Mouse (Mus musculus) CH12.LX (cell line): ENCODE results near the gene Ccdc188. TPM values are rescaled to one million over a fixed set of nuclear protein-coding genes. Genes with fewer than 3 reads are reported as not detected.

ENCODE experiments used
- DNase-seq: peaks from one replicate; pipeline ENCODE4 v3.0.0-alpha.2; 2013; ENCODE audit errors: extremely low read depth
- H3K27ac ChIP-seq: 2 replicates; pipeline ENCODE4 v1.5.1; 2012; ENCODE audit warnings: low read depth, mild to moderate bottlenecking, control low read depth, moderate library complexity; ENCODE audit not compliant: insufficient read depth
- H3K27me3 ChIP-seq: replicated peaks from 2 replicates; pipeline ENCODE3; 2012; ENCODE audit warnings: inconsistent platforms
- H3K36me3 ChIP-seq, 2 experiments: replicated peaks in 1 of 2; 2 replicates each; pipeline versions ENCODE3 to v1.6.1; 2012; ENCODE audit warnings: inconsistent platforms in 1 of 2, low read length in 1 of 2, mild to moderate bottlenecking in 1 of 2, mixed read lengths in 1 of 2, moderate library complexity in 1 of 2; ENCODE audit not compliant: control insufficient read depth in 1 of 2, insufficient read depth in 1 of 2
- H3K4me1 ChIP-seq, 2 experiments: 2 replicates each; pipeline ENCODE4 v1.6.1; 2012; ENCODE audit warnings: inconsistent platforms in 1 of 2, moderate library complexity in 1 of 2; ENCODE audit not compliant: insufficient read depth in 2 of 2, control insufficient read depth in 1 of 2
- H3K4me2 ChIP-seq: 2 replicates; pipeline ENCODE4 v1.6.1; 2012; ENCODE audit warnings: low read depth, mild to moderate bottlenecking, control low read depth; ENCODE audit not compliant: poor library complexity, insufficient read depth, severe bottlenecking
- H3K4me3 ChIP-seq, 3 experiments: fragments of 150-350 bp in 1 of 3; sonication (generic) in 1 of 3; replicated peaks in 1 of 3; 2 replicates each; pipeline versions ENCODE3 to v1.5.1; 2011 to 2012; ENCODE audit warnings: low read depth in 2 of 3, low read length in 2 of 3, mild to moderate bottlenecking in 2 of 3, moderate library complexity in 2 of 3, control low read depth in 1 of 3, improper control_type of control experiment in 1 of 3, inconsistent platforms in 1 of 3, mixed read lengths in 1 of 3; ENCODE audit not compliant: poor library complexity in 1 of 3
- H3K79me2 ChIP-seq: replicated peaks from 2 replicates; pipeline ENCODE4 v1.6.1; 2012; ENCODE audit warnings: mild to moderate bottlenecking, moderate library complexity; ENCODE audit not compliant: control insufficient read depth, poor library complexity, insufficient read depth, severe bottlenecking; ENCODE audit errors: extremely low read depth
- H3K9ac ChIP-seq: 2 replicates; pipeline ENCODE4 v1.6.1; 2012; ENCODE audit warnings: low read depth, mild to moderate bottlenecking, control low read depth, moderate library complexity; ENCODE audit not compliant: insufficient read depth
- H3K9me3 ChIP-seq: replicated peaks from 2 replicates; pipeline ENCODE3; 2012; ENCODE audit warnings: low read length, inconsistent platforms, mixed read lengths
- BHLHE40 ChIP-seq: IDR thresholded peaks from 2 replicates; pipeline ENCODE4 v1.6.1; 2011; ENCODE audit warnings: mild to moderate bottlenecking, low read depth, low read length, improper control_type of control experiment
- CHD1 ChIP-seq: IDR thresholded peaks from 2 replicates; pipeline ENCODE4 v1.6.1; 2012; ENCODE audit warnings: low read depth, low read length, improper control_type of control experiment, inconsistent platforms
- CHD2 ChIP-seq: IDR thresholded peaks from 2 replicates; pipeline ENCODE4 v1.6.1; 2011; ENCODE audit warnings: low read length, improper control_type of control experiment
- CTCF ChIP-seq, 2 experiments: IDR thresholded peaks in 1 of 2; conservative IDR thresholded peaks in 1 of 2; 2 replicates each; pipeline ENCODE4 v1.5.1; 2011 to 2012; ENCODE audit warnings: low read depth in 2 of 2, low read length in 2 of 2, improper control_type of control experiment in 1 of 2, inconsistent platforms in 1 of 2, mild to moderate bottlenecking in 1 of 2, moderate library complexity in 1 of 2
- ELF1 ChIP-seq: IDR thresholded peaks from 2 replicates; pipeline ENCODE4 v1.6.1; 2014; ENCODE audit warnings: low read depth, mild to moderate bottlenecking, inconsistent platforms, low read length, improper control_type of control experiment
- ETS1 ChIP-seq: conservative IDR thresholded peaks from 2 replicates; pipeline ENCODE4 v1.6.1; 2012; ENCODE audit warnings: low read depth, mild to moderate bottlenecking, inconsistent platforms, low read length, improper control_type of control experiment, moderate library complexity
- GABPA ChIP-seq: IDR thresholded peaks from 2 replicates; pipeline ENCODE4 v1.6.1; 2012; ENCODE audit warnings: low read depth, low read length, improper control_type of control experiment, inconsistent platforms; ENCODE audit not compliant: insufficient replicate concordance
- IRF4 ChIP-seq: IDR thresholded peaks from 2 replicates; pipeline ENCODE4 v1.6.1; 2014; ENCODE audit warnings: low read depth, mild to moderate bottlenecking, inconsistent platforms, low read length, improper control_type of control experiment
- KAT2A ChIP-seq: IDR thresholded peaks from 2 replicates; pipeline ENCODE4 v1.6.1; 2012; ENCODE audit warnings: low read length, improper control_type of control experiment, inconsistent platforms; ENCODE audit not compliant: insufficient replicate concordance
- MAX ChIP-seq: IDR thresholded peaks from 2 replicates; pipeline ENCODE4 v1.6.1; 2011; ENCODE audit warnings: low read length, improper control_type of control experiment
- MAZ ChIP-seq: IDR thresholded peaks from 2 replicates; pipeline ENCODE4 v1.6.1; 2012; ENCODE audit warnings: low read depth, mild to moderate bottlenecking, inconsistent platforms, low read length, improper control_type of control experiment, moderate library complexity
- POLR2AphosphoS2 ChIP-seq: IDR thresholded peaks from 2 replicates; pipeline ENCODE4 v1.6.1; 2011; ENCODE audit warnings: low read depth, low read length, improper control_type of control experiment
- RAD21 ChIP-seq: IDR thresholded peaks from 2 replicates; pipeline ENCODE4 v1.6.1; 2011; ENCODE audit warnings: low read depth, mild to moderate bottlenecking, low read length, improper control_type of control experiment, moderate library complexity
- SIN3A ChIP-seq: IDR thresholded peaks from 2 replicates; pipeline ENCODE4 v1.6.1; 2012; ENCODE audit warnings: low read length, improper control_type of control experiment, inconsistent platforms
- UBTF ChIP-seq: IDR thresholded peaks from 2 replicates; pipeline ENCODE4 v1.6.1; 2012; ENCODE audit warnings: low read depth, mild to moderate bottlenecking, inconsistent platforms, low read length, improper control_type of control experiment, moderate library complexity
- USF2 ChIP-seq: conservative IDR thresholded peaks from 2 replicates; pipeline ENCODE4 v1.6.1; 2011; ENCODE audit warnings: low read depth, low read length, improper control_type of control experiment
- ZKSCAN1 ChIP-seq: IDR thresholded peaks from 2 replicates; pipeline ENCODE4 v1.6.1; 2012; ENCODE audit warnings: low read depth, inconsistent platforms, low read length, improper control_type of control experiment, borderline replicate concordance
- ZMIZ1 ChIP-seq: IDR thresholded peaks from 2 replicates; pipeline ENCODE4 v1.6.1; 2012; ENCODE audit warnings: low read depth, mild to moderate bottlenecking, inconsistent platforms, low read length, improper control_type of control experiment
- dilution Hi-C: fragments of 300-500 bp; cut with MboI; formaldehyde crosslinking; loops from 2 replicates; pipeline ENCODE4 v1.14.3; 2020; ENCODE audit warnings: low sequenced_read_pairs; ENCODE audit not compliant: extremely low pct_unique_long_range_greater_than_20kb, extremely low pct_ligation_motif_present
- in situ Hi-C: fragments of 300-500 bp; cut with MboI; formaldehyde crosslinking; loops from 3 replicates; pipeline ENCODE4 v1.14.3; 2019; ENCODE audit warnings: low sequenced_read_pairs, low pct_ligation_motif_present, low pct_unique_long_range_greater_than_20kb, mixed read lengths
- polyA plus RNA-seq: library from polyadenylated mRNA; unstranded; fragments of >175 nt; gene quantifications from 2 replicates; pipeline ENCODE4 v1.2.1, GENCODE M21; 2012; ENCODE audit warnings: low read depth; ENCODE audit not compliant: insufficient read length
- total RNA-seq, 2 experiments: library from RNA; depleted of rRNA; stranded (reverse); fragments of 300-350 nt in 1 of 2; fragments of >200 nt in 1 of 2; gene quantifications; 2 replicates each; pipeline ENCODE4 v1.2.3; 2012 to 2014

The Ccdc188 gene
- total and polyA plus RNA-seq, 3 experiments, result 0.30 TPM; not detected in 2

GRCm38 (mm10) chr16:18229622-18230021, 11.9 kb downstream of the Ccdc188 start:
- in situ Hi-C loops (no loop called here), dilution Hi-C loops (no loop called here)
- no peak overlapping the region for H3K27ac ChIP-seq
- no peak for DNase-seq
- peaks cover 42 to 63% of the 10 kb centered on the region in 2 experiments for H3K36me3 ChIP-seq
- TF ChIP-seq UBTF, result no peak
- no peak for TF ChIP-seq RAD21
- TF ChIP-seq MAX, result no peak
- no peak overlapping the region for H3K9ac ChIP-seq
- H3K4me3 ChIP-seq, result no peak overlapping the region
- no peaks in the 10 kb centered on the region for H3K9me3 ChIP-seq
- H3K79me2 ChIP-seq, result no peaks in the 10 kb centered on the region
- peaks cover 26 to 60% of the 10 kb centered on the region in 2 experiments for H3K4me1 ChIP-seq
- no peaks in the 10 kb centered on the region for H3K27me3 ChIP-seq
- no peak overlapping the region for H3K4me2 ChIP-seq

- no peaks in the 10 kb centered on the region for H3K9me3 ChIP-seq
- H3K9ac ChIP-seq, result no peak overlapping the region
- peaks cover 27 to 63% of the 10 kb centered on the region in 2 experiments for H3K4me1 ChIP-seq
- no peak overlapping the region for H3K27ac ChIP-seq
- peaks cover 35 to 54% of the 10 kb centered on the region in 2 experiments for H3K36me3 ChIP-seq
- no peak overlapping the region for H3K4me2 ChIP-seq
- DNase-seq, result no peak
- no peaks in the 10 kb centered on the region for H3K27me3 ChIP-seq
- in situ Hi-C loops (no loop called here), dilution Hi-C loops (no loop called here)
- TF ChIP-seq IRF4 (no peak), USF2 (no peak), BHLHE40 (no peak), KAT2A (no peak), CTCF (conservative IDR thresholded peaks at IDR 0.05 in 1 of 2, IDR thresholded peaks at IDR 0.05 in 1 of 2; ENCODE audit: low read depth in 2 of 2, low read length in 2 of 2) (no peak), CHD2 (no peak), SIN3A (no peak), MAZ (no peak), ZMIZ1 (no peak), POLR2AphosphoS2 (no peak), MAX (no peak), ELF1 (no peak), ETS1 (no peak), ZKSCAN1 (no peak), GABPA (no peak), CHD1 (no peak)
- no peaks in the 10 kb centered on the region for H3K79me2 ChIP-seq
- H3K4me3 ChIP-seq, result no peak overlapping the region
Measured at GRCm38 (mm10) chr16:18230617-18231016, 12.9 kb downstream of the Ccdc188 start.
